Mouse (Mus musculus) heart, embryonic 13.5 days (tissue): ENCODE data around the gene Hmmr. TPM values are rescaled to one million over a fixed set of nuclear protein-coding genes. Genes with fewer than 3 reads are reported as not detected.

Source experiments
- polyA plus RNA-seq: library from polyadenylated mRNA; unstranded; fragments of >200 nt; fragmentation: Nextera tagmentation; extraction: Ambion mirVana; gene quantifications from 2 replicates; pipeline ENCODE4 v1.2.1, GENCODE M21; 2015

Gene Hmmr
- polyA plus RNA-seq, 1 experiment from 2014 or later, result 45.6 TPM

Other genes with a start within 250 kb of the Hmmr start
- gene Mat2b, start 38.2 kb downstream of the Hmmr start, polyA plus RNA-seq, result 106 and 114 TPM in 2 replicates
- gene Nudcd2, start 245 bp upstream of the Hmmr start, polyA plus RNA-seq, result 102 and 106 TPM in 2 replicates
- 119 and 122 TPM in 2 replicates for gene Ccng1, start 21.9 kb upstream of the Hmmr start, polyA plus RNA-seq